Mouse (Mus musculus): ENCODE data around the gene Actb.
A peak's percentile ranks its signal among the peaks of the same experiment; 100 is the strongest.

Actb gene

GRCm38 (mm10) chr5:142921074-142921459 lies 14.5 kb upstream of the Actb start:
- DNase-seq = no peak

GRCm38 (mm10) chr5:142920311-142921073 lies 13.9 kb upstream of the Actb start:
- peak; percentile 75 to 88 for DNase-seq

GRCm38 (mm10) chr5:142917402-142917801 lies 10.8 kb upstream of the Actb start:
- DNase-seq = no peak

- DNase-seq = no peak
Measured at GRCm38 (mm10) chr5:142916593-142916992, 10.0 kb upstream of the Actb start.

GRCm38 (mm10) chr5:142915231-142915630 lies 8.7 kb upstream of the Actb start:
- no peak for DNase-seq

GRCm38 (mm10) chr5:142912739-142913138 lies 6.2 kb upstream of the Actb start:
- no peak for DNase-seq

GRCm38 (mm10) chr5:142912320-142912719 lies 5.8 kb upstream of the Actb start:
- DNase-seq = no peak

- no peak for DNase-seq
Measured at GRCm38 (mm10) chr5:142911629-142912028, 5.1 kb upstream of the Actb start.

GRCm38 (mm10) chr5:142909576-142910278 lies 3.2 kb upstream of the Actb start:
- peak; percentile 71 to 80 for DNase-seq

- peak; percentile 49 to 57 for DNase-seq
Measured at GRCm38 (mm10) chr5:142908941-142909575, 2.5 kb upstream of the Actb start.

GRCm38 (mm10) chr5:142907803-142908559 lies 1.4 kb upstream of the Actb start:
- DNase-seq = peak; percentile 87 to 92

- DNase-seq = peak in 1 of 2 experiments; percentile 52
Measured at GRCm38 (mm10) chr5:142907048-142907802, 671 bp upstream of the Actb start.

GRCm38 (mm10) chr5:142905725-142906531 lies 626 bp downstream of the Actb start:
- DNase-seq = peak; percentile 99

GRCm38 (mm10) chr5:142905038-142905695 lies 1.4 kb downstream of the Actb start:
- DNase-seq = no peak

- no peak for DNase-seq
Measured at GRCm38 (mm10) chr5:142904208-142905037, 2.1 kb downstream of the Actb start.

GRCm38 (mm10) chr5:142903470-142904207 lies 2.9 kb downstream of the Actb start:
- peak in 1 of 2 experiments; percentile 32 for DNase-seq

- DNase-seq = no peak
Measured at GRCm38 (mm10) chr5:142902506-142903314, 3.8 kb downstream of the Actb start.
